Mouse (Mus musculus) E14TG2a.4 (cell line): ENCODE results near the gene Lmo4.

Experiments used
- CTCF ChIP-seq: conservative IDR thresholded peaks from 2 replicates; pipeline ENCODE4 v1.5.1; 2014; ENCODE audit warnings: low read length
- NANOG ChIP-seq: IDR thresholded peaks from 2 replicates; pipeline ENCODE4 v1.6.1; 2014; ENCODE audit warnings: borderline replicate concordance, low read length, mixed read lengths
- POU5F1 ChIP-seq: IDR thresholded peaks from 2 replicates; pipeline ENCODE4 v1.6.1; 2014; ENCODE audit warnings: low read length, borderline replicate concordance

- TF ChIP-seq CTCF (no peak), NANOG (no peak), POU5F1 (no peak)
These were observed 62.1 kb downstream of the Lmo4 start for GRCm38 (mm10) chr3:144142939-144143338.
